ENCODE assay signal across 8 mouse cellular contexts in genomic region chr10:17795767-17796631, GRCm38 (mm10). TPM values are rescaled to one million over a fixed set of nuclear protein-coding genes. Genes with fewer than 3 reads are reported as not detected.
DNase-seq lines count a peak whose midpoint lies in the region; ATAC-seq lines count a peak whose summit lies in the region.

Gene Txlnb (plus strand): TSS chr10:17796226.

- no peaks in the 10 kb centered on the region for H3K9me3 ChIP-seq in embryonic facial prominence, embryonic 13.5 days
- H3K9me3 ChIP-seq in liver, embryonic 11.5 days (ENCODE audit: control insufficient read depth, low read length): no peaks in the 10 kb centered on the region
- no peaks in the 10 kb centered on the region for H3K9me3 ChIP-seq in stomach, embryonic 15.5 days

- peak within 1 kb of the TSS; percentile 33 for H3K4me3 ChIP-seq in embryonic facial prominence, embryonic 13.5 days
- 0 out of 2 replicates have a peak within 1 kb of the TSS, but pooled peaks have one; percentile 10 for H3K4me3 ChIP-seq in liver, embryonic 11.5 days (ENCODE audit: low read depth, low read length)
- peak within 1 kb of the TSS; percentile 21 for H3K4me3 ChIP-seq in stomach, embryonic 15.5 days (replicated peaks)

- H3K27me3 ChIP-seq in embryonic facial prominence, embryonic 13.5 days: no peaks in the 10 kb centered on the region
- H3K27me3 ChIP-seq in liver, embryonic 11.5 days (replicated peaks; ENCODE audit: control insufficient read depth, insufficient read depth, low read length): no peaks in the 10 kb centered on the region
- H3K27me3 ChIP-seq in stomach, embryonic 15.5 days (replicated peaks): no peaks in the 10 kb centered on the region

- 5% methylated on average over 13 of the region's 13 CpGs for WGBS in embryonic facial prominence, embryonic 13.5 days
- WGBS in liver, embryonic 11.5 days: 28% methylated on average over 13 of the region's 13 CpGs
- WGBS in stomach, embryonic 15.5 days: 15% methylated on average over 13 of the region's 13 CpGs

- peak within 1 kb of the TSS; percentile 63 for H3K4me2 ChIP-seq in embryonic facial prominence, embryonic 13.5 days
- peak within 1 kb of the TSS; percentile 52 for H3K4me2 ChIP-seq in liver, embryonic 11.5 days
- H3K4me2 ChIP-seq in stomach, embryonic 15.5 days: peak within 1 kb of the TSS; percentile 46

- peaks cover 27% of the 10 kb centered on the region for H3K4me1 ChIP-seq in embryonic facial prominence, embryonic 13.5 days
- H3K4me1 ChIP-seq in liver, embryonic 11.5 days (replicated peaks; ENCODE audit: control insufficient read depth, insufficient read depth, low read length): no peaks in the 10 kb centered on the region; the same call in 1 of the 2 replicates
- H3K4me1 ChIP-seq in stomach, embryonic 15.5 days: no peaks in the 10 kb centered on the region

- DNase-seq in cerebellum, postnatal 10 days: peak; percentile 12 to 18
- no peak for DNase-seq in cerebellum, adult 9-11 months
- peak; percentile 69 to 79 for DNase-seq in heart, adult 9 months (ENCODE audit: low spot score in 2 of 2)
- peak; percentile 11 to 53 for DNase-seq in kidney, adult 8-10 months
- no peak for DNase-seq in liver, embryonic 11.5 days (ENCODE audit: low spot score)

- peak; percentile 68 for ATAC-seq in embryonic facial prominence, embryonic 13.5 days (ENCODE audit: insufficient number of reproducible peaks, insufficient read depth, low FRiP score, low TSS enrichment, low read depth)
- peak; percentile 78 for ATAC-seq in liver, embryonic 11.5 days (replicated peaks; ENCODE audit: low FRiP score)
- peak; percentile 81 for ATAC-seq in monocyte, adult 5-6 weeks (replicated peaks; ENCODE audit: insufficient number of reproducible peaks, low FRiP score, low TSS enrichment, poor library complexity, severe bottlenecking)
- peak; percentile 67; the same call in 1 of the 2 replicates for ATAC-seq in stomach, embryonic 15.5 days (ENCODE audit: insufficient read depth, low FRiP score, low read depth)

- no peaks in the 10 kb centered on the region for H3K36me3 ChIP-seq in embryonic facial prominence, embryonic 13.5 days
- no peaks in the 10 kb centered on the region for H3K36me3 ChIP-seq in liver, embryonic 11.5 days (ENCODE audit: control insufficient read depth, insufficient read depth, low read length)
- no peaks in the 10 kb centered on the region for H3K36me3 ChIP-seq in stomach, embryonic 15.5 days

- H3K27ac ChIP-seq in embryonic facial prominence, embryonic 13.5 days: peak within 1 kb of the TSS; percentile 92
- H3K27ac ChIP-seq in liver, embryonic 11.5 days (ENCODE audit: low read depth, low read length): no peak within 1 kb of the TSS
- H3K27ac ChIP-seq in stomach, embryonic 15.5 days: peak within 1 kb of the TSS; percentile 74

- H3K9ac ChIP-seq in embryonic facial prominence, embryonic 13.5 days: peak within 1 kb of the TSS; percentile 60
- H3K9ac ChIP-seq in liver, embryonic 11.5 days (ENCODE audit: low read depth, low read length): peak within 1 kb of the TSS; percentile 43; the same call in 1 of the 2 replicates
- H3K9ac ChIP-seq in stomach, embryonic 15.5 days: no peak within 1 kb of the TSS

RNA-seq across cellular contexts. Expression of gene Txlnb, which starts in this region (rescaled TPM):
- 0.89 and 1.2 TPM in 2 replicates for polyA plus RNA-seq in embryonic facial prominence, embryonic 13.5 days (2015; fragmentation: Nextera tagmentation; extraction: Ambion mirVana)
- 0.30 and 0.58 TPM in 2 replicates for polyA plus RNA-seq in liver, embryonic 11.5 days (2014; fragmentation: Nextera tagmentation; extraction: Ambion mirVana)
- total RNA-seq in monocyte, adult 5-6 weeks (2017): 0.75 to 2.3 TPM (median 1.5 TPM) in 3 replicates
- polyA plus RNA-seq in stomach, embryonic 15.5 days (2015; fragmentation: Nextera tagmentation; extraction: Ambion mirVana): 0.37 and 0.64 TPM in 2 replicates

Comparison
In these comparisons a context has a peak if more than half of its experiments do, and no peak if none do; other contexts are left out.
1. DNase-seq: peak in cerebellum, postnatal 10 days (2 of 2), heart, adult 9 months (2 of 2) and kidney, adult 8-10 months (2 of 2); none in cerebellum, adult 9-11 months (single experiment) and liver, embryonic 11.5 days (single experiment).
2. Peak in ATAC-seq, H3K4me3 ChIP-seq, H3K9ac ChIP-seq and H3K4me2 ChIP-seq in liver, embryonic 11.5 days; RNA of the gene not detected or under 1 TPM.
3. Peak in ATAC-seq, H3K4me3 ChIP-seq, H3K27ac ChIP-seq and H3K4me2 ChIP-seq in stomach, embryonic 15.5 days; RNA of the gene not detected or under 1 TPM.
4. Peak in every context shown above with its lines, with median percentiles within 50 percentile points of each other: ATAC-seq, H3K4me2 ChIP-seq and H3K4me3 ChIP-seq.